Mouse (Mus musculus) adrenal gland, postnatal 0 days (tissue): ENCODE data around the gene Dlst. TPM values are rescaled to one million over a fixed set of nuclear protein-coding genes. Genes with fewer than 3 reads are reported as not detected.

Source experiments
- polyA plus RNA-seq: library from polyadenylated mRNA; unstranded; fragments of >200 nt; fragmentation: Nextera tagmentation; extraction: Ambion mirVana; gene quantifications from 2 replicates; pipeline ENCODE4 v1.2.1, GENCODE M21; 2015

Dlst gene
- 55.8 and 91.8 TPM in 2 replicates for polyA plus RNA-seq

DNA sequence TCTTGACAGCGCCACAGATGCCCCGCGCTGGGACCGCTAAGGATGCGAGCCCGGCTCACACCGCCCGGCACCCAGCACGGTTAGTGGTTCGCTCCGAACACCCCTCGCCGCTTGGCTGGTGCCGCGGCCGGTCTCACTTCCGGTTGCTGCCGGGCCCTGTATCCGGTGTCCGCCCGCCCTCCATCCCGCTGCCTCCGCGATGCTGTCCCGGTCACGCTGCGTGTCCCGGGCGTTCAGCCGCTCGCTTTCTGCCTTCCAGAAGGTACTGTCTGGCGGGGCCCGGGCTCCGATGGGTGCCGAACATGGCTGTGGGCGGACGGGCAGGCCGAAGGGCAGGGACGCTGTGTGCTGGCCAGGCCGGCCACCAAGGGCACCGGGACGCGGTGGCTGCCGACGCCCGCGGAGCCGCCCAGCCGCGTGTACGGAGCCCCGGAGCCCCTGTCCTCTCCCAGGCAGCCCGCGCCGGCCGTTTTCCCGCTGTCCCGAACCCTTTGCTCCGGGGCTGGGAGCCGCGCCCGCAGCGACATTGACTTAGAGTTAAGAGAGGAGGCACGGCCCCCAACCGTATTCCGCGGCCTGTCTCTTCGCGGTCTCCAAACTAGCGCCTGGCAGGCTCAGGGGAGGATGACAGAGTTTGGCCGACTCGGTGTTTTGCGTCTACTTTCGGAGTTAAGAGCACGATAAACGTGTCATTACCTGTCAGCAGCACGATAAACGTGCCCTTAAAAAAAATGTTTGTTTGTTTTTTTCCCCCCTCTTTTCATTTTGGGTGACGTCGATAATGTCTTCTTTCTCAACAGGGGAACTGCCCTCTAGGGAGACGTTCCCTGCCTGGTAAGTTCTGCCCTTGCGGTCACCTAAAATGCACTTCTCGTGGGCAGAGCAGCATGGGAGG lies at the start of gene Dlst, which contains the start of gene Prox2:
TSS of gene Dlst (plus strand) at position 136 of the 895 bp plus-strand sequence.
TSS of gene Prox2 (minus strand) at position 62 of the 895 bp plus-strand sequence.

DNA sequence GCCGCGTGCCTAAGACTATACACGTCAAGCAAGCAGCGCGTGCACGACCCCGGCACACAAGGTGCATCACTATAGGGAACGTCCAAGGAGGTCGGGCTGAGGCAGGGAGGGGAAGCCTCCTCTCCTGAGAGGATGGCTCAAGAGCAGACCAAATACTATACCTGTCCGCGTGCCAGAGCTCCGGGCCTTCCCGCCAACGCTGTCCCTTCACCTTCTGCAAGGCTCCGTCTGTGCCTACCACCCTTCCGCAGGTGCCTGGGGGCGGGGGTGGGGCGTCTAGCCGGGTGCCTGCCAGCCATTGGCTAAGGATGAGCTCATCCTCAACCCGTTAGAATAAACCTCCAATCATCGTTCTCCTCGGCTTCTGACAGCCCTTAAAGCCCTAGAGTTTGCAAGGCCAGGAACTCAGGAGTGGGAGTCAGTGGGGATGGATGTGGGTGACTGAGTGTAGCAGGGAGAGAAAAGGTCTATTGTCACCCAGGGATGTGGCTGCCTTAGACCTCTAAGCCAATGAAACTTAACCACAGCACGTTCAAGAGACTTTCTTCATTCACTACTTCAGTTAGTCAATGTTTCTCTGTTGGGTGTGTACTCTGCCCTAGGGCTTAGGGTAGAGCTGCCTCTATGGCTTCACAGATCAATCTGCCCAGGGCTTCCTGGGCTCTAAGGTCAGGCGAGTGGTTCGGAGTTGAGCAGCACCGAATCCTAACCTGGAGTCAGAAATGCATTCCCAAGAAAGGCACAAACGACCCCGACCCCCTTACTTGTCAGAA lies 40.6 kb downstream of the Dlst start, which contains the start of gene Rps6kl1:
TSS of gene Rps6kl1 (minus strand) at position 263 of the 773 bp plus-strand sequence.

DNA sequence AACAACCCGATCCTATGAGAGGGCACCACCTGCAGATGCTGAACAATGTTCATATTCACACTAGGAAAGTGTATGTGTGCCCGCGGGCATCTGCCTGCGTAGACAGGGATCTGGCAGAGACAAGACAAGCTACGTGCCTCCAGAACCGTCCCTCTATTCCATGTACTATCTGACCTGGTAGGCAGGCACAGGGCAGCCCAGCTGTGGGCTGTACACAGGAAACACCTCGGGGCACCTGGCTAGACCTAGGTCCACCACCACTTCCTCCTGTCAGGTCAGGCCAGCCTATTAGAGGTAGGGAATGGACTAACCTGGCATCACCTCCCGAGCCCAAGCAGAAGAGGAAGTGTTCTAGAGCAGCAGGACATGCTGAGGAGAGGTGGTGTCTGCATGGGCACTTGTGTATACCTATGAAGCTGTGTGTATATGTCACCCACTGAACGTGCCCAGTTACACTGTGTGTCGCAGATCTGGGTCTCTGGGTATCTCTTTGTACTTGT lies 67.2 kb downstream of the Dlst start, which contains the start of gene Pgf:
TSS of gene Pgf (minus strand) at position 51 of the 500 bp plus-strand sequence.

Other genes starting within 250 kb of the Dlst start
- gene Ltbp2, start 234.3 kb upstream of the Dlst start, polyA plus RNA-seq: 1.9 and 2.2 TPM in 2 replicates
- 220 and 237 TPM in 2 replicates for gene Fcf1, start 139.9 kb upstream of the Dlst start, polyA plus RNA-seq
- 10.4 and 12.1 TPM in 2 replicates for gene Arel1, start 139.9 kb upstream of the Dlst start, polyA plus RNA-seq
- gene Ylpm1, start 114.5 kb upstream of the Dlst start, polyA plus RNA-seq: 19.5 and 19.9 TPM in 2 replicates
- gene Prox2, start 74 bp upstream of the Dlst start, polyA plus RNA-seq: 2.6 and 3.9 TPM in 2 replicates
- gene Rps6kl1, start 40.4 kb downstream of the Dlst start, polyA plus RNA-seq: 3.4 and 6.8 TPM in 2 replicates
- gene Pgf, start 67.0 kb downstream of the Dlst start, polyA plus RNA-seq: 5.9 and 11.9 TPM in 2 replicates
- 51.3 and 64.4 TPM in 2 replicates for gene Eif2b2, start 108.6 kb downstream of the Dlst start, polyA plus RNA-seq
- 4.3 and 5.5 TPM in 2 replicates for gene Mlh3, start 159.8 kb downstream of the Dlst start, polyA plus RNA-seq
- gene Acyp1, start 177.6 kb downstream of the Dlst start, polyA plus RNA-seq: 160 and 216 TPM in 2 replicates
- gene Zc2hc1c, start 177.8 kb downstream of the Dlst start, polyA plus RNA-seq: 1.6 and 2.0 TPM in 2 replicates
- gene Nek9, start 228.5 kb downstream of the Dlst start, polyA plus RNA-seq: 14.8 and 17.8 TPM in 2 replicates